Mouse (Mus musculus) right cerebral cortex, postnatal 25 days (tissue): ENCODE data around the gene Olfr473.
"Not testable (repeated sequence)": the region's sequence is repeated elsewhere in the genome, so short reads cannot be mapped to it uniquely, and the experiment has no call there.

Experiments
- DNase-seq: peaks from one replicate; pipeline ENCODE4 v3.0.0; 2022

Olfr473 gene

GRCm38 (mm10) chr7:107930146-107930545, at the start of gene Olfr473:
TSS of gene Olfr473 (plus strand) at chr7:107930446.
- DNase-seq: no peak

GRCm38 (mm10) chr7:107897602-107898001, 32.6 kb upstream of the Olfr473 start, which contains the start of gene Olfr472:
TSS of gene Olfr472 (plus strand) at chr7:107897902.
- no peak for DNase-seq

- not testable (repeated sequence) for DNase-seq
These were observed 22.3 kb downstream of the Olfr473 start for GRCm38 (mm10) chr7:107952539-107952938.

GRCm38 (mm10) chr7:107954343-107954742, 24.1 kb downstream of the Olfr473 start, which contains the start of gene Olfr474:
TSS of gene Olfr474 (plus strand) at chr7:107954643.
- DNase-seq: no peak

- DNase-seq: no peak
These were observed 34.3 kb downstream of the Olfr473 start, which contains the start of gene Olfr476 for GRCm38 (mm10) chr7:107964503-107964902. TSS of gene Olfr476 (plus strand) at chr7:107964803.
